Mouse (Mus musculus): Measurements from ENCODE around the gene Ccdc144b. TPM values are rescaled to one million over a fixed set of nuclear protein-coding genes. Genes with fewer than 3 reads are reported as not detected.

Ccdc144b gene
- not detected for polyA plus RNA-seq (2017; shearing (Covaris generic))

GRCm38 (mm10) chr3:36053447-36053846, at the start of gene Ccdc144b:
Ccdc144b (minus strand) TSS chr3:36053547.

GRCm38 (mm10) chr3:36065843-36066651, 12.7 kb upstream of the Ccdc144b start, which contains the start of gene Acad9:
Acad9 (plus strand) TSS chr3:36065979.

GRCm38 (mm10) chr3:36000275-36001239, 52.8 kb downstream of the Ccdc144b start, which contains the start of gene Mccc1:
Mccc1 (minus strand) TSS chr3:36000678.

Other genes with a start within 250 kb of the Ccdc144b start
- 10 to 100 TPM; 58.0 to 64.6 TPM for gene Dcun1d1, start 116.1 kb downstream of the Ccdc144b start, polyA plus RNA-seq (2017; shearing (Covaris generic))
- gene Mccc1, start 52.9 kb downstream of the Ccdc144b start, polyA plus RNA-seq (2017; shearing (Covaris generic)), result 10 to 100 TPM; 26.2 to 30.5 TPM
- 10 to 100 TPM; 61.2 to 68.9 TPM for gene Acad9, start 12.4 kb upstream of the Ccdc144b start, polyA plus RNA-seq (2017; shearing (Covaris generic))
- 10 to 100 TPM in 1 of 2 experiments, 1 to 10 TPM in 1; 3.8 to 10.2 TPM for gene D3Ertd254e, start 97.5 kb upstream of the Ccdc144b start, polyA plus RNA-seq (2017; shearing (Covaris generic))
- gene Qrfpr, start 168.8 kb upstream of the Ccdc144b start, polyA plus RNA-seq (2017; shearing (Covaris generic)), result 1 to 10 TPM in 1 of 2 experiments, under 1 TPM in 1; 0.18 to 1.5 TPM